Mouse (Mus musculus) liver, adult 2 months (tissue): Measurements from ENCODE around the gene Rpl5.

Experiments
- CTCF ChIP-seq: fragments of 200-500 bp; IDR thresholded peaks from 2 replicates; pipeline ENCODE4 v1.5.1; 2011; ENCODE audit warnings: low read depth, low read length, control low read depth
- POLR2A ChIP-seq: fragments of 200-500 bp; IDR thresholded peaks from 2 replicates; pipeline ENCODE4 v1.6.1; 2011; ENCODE audit warnings: low read length, control low read depth; ENCODE audit not compliant: insufficient read depth; ENCODE audit errors: extremely low read depth

GRCm38 (mm10) chr5:107948899-107949298 lies 48.6 kb downstream of the Rpl5 start:
- no peak for TF ChIP-seq CTCF
- TF ChIP-seq POLR2A: no peak
